ENCODE assay signal across 12 mouse cellular contexts in the genomic region with DNA sequence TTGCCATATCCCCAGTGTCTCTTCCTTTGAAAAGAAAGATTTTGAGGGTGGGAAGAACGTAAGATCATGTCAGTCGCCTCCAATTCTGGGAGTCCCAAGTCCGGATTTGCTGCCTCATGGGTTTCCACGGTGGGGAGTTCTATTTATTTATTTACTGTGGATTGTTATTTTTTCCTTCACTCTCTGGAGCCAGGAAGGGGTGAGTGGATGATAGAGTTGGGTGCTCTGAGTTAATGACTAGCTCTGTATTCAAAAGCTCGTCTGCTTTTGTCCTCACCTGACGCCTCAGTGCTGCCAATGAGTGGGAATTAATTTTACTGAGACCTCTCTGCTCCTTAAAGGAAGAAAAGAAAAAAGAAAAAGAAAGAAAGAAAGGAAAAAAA.
"Had no signal": no experiment of that assay in that cellular context is flagged by ENCODE, and none has a peak within 500 bp of the region (broad histone marks: within the 10 kb centered on the region; RNA-seq: fewer than 3 reads in every experiment).

No protein-coding gene starts in this region.

- ATAC-seq: liver, postnatal 0 days had no signal

- H3K4me2 ChIP-seq: limb, embryonic 12.5 days; liver, embryonic 13.5 days; lung, embryonic 15.5 days had no signal

- H3K9me3 ChIP-seq: limb, embryonic 12.5 days; liver, embryonic 13.5 days; lung, embryonic 15.5 days; neural tube, embryonic 13.5 days had no signal

- H3K9ac ChIP-seq: limb, embryonic 12.5 days; liver, embryonic 13.5 days; liver, postnatal 0 days; lung, embryonic 15.5 days; neural tube, embryonic 13.5 days had no signal

- H3K4me3 ChIP-seq: limb, embryonic 12.5 days; liver, embryonic 13.5 days; lung, embryonic 15.5 days; megakaryocyte, embryonic 14.5 days; neural tube, embryonic 13.5 days had no signal

- H3K36me3 ChIP-seq: limb, embryonic 12.5 days; liver, embryonic 13.5 days; lung, embryonic 15.5 days; neural tube, embryonic 13.5 days had no signal

- DNase-seq: layer of hippocampus, adult 9-11 months; liver; liver, embryonic 13.5 days; liver, postnatal 0 days; lung, postnatal 14 days; right cerebral cortex, postnatal 14 days; thymus, postnatal 36 days had no signal

- H3K27ac ChIP-seq: limb, embryonic 12.5 days; liver, embryonic 13.5 days; lung, embryonic 15.5 days; macrophage; neural tube, embryonic 13.5 days had no signal

- H3K4me1 ChIP-seq: liver, embryonic 13.5 days; lung, embryonic 15.5 days; megakaryocyte, embryonic 14.5 days had no signal

- H3K27me3 ChIP-seq: liver, embryonic 13.5 days; lung, embryonic 15.5 days; megakaryocyte, embryonic 14.5 days had no signal
